Mouse (Mus musculus) thymus, adult 2 months (tissue): ENCODE results near the gene Tekt1.

Experiments used
- CTCF ChIP-seq: fragments of 200-500 bp; IDR thresholded peaks from 2 replicates; pipeline ENCODE4 v1.5.1; 2012; ENCODE audit warnings: mild to moderate bottlenecking, control low read depth, low read length, moderate library complexity, borderline replicate concordance; ENCODE audit not compliant: control insufficient read depth, poor library complexity, insufficient read depth; ENCODE audit errors: extremely low read depth
- POLR2A ChIP-seq: fragments of 200-500 bp; IDR thresholded peaks from 2 replicates; pipeline ENCODE4 v1.6.1; 2012; ENCODE audit warnings: mild to moderate bottlenecking, low read length, control low read depth, moderate library complexity; ENCODE audit not compliant: control insufficient read depth, poor library complexity, insufficient read depth; ENCODE audit errors: extremely low read depth

DNA sequence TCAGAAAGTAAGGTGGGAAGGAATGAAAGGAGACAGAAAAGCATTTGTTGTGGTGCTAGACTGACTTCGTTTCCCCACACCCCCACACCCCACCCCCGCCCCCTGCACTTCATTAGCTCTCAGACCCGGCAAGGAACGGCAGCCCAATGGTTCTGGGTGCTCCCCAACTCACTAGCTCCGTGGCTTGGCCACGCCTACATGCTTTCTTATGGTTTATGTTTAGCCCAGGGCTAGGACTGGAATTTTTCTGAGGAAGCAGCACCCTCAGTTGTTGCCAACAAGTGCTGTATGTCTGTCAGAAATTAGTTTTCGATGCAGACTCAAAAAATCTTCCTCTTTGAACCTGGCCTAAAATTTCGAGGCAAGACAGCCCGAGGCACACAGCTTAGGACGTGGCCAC is 13.7 kb downstream of the Tekt1 start:
- TF ChIP-seq CTCF (no peak), POLR2A (no peak)
